Mouse (Mus musculus) neural tube, embryonic 14.5 days (tissue): ENCODE data around the gene Samd14. TPM values are rescaled to one million over a fixed set of nuclear protein-coding genes. Genes with fewer than 3 reads are reported as not detected.
"Not testable (repeated sequence)": the region's sequence is repeated elsewhere in the genome, so short reads cannot be mapped to it uniquely, and the experiment has no call there.

Source experiments
- ATAC-seq: fragments of 200-750 bp; cut with Nextera tagmentation; 2 replicates; pipeline ENCODE4 v1.8.0; 2017; ENCODE audit warnings: low read depth, mild to moderate bottlenecking, moderate TSS enrichment, moderate library complexity
- H3K27ac ChIP-seq: fragments of 300-500 bp; sonication (generic); 2 replicates; pipeline ENCODE4 v1.5.1; 2014; ENCODE audit warnings: low read depth, mild to moderate bottlenecking, control low read depth, low read length, moderate library complexity, mixed read lengths
- H3K27me3 ChIP-seq: fragments of 300-500 bp; sonication (generic); 2 replicates; pipeline ENCODE4 v1.6.1; 2014; ENCODE audit warnings: low read length; ENCODE audit not compliant: control insufficient read depth, insufficient read depth
- H3K36me3 ChIP-seq: fragments of 300-500 bp; sonication (generic); 2 replicates; pipeline ENCODE4 v1.6.1; 2014; ENCODE audit warnings: low read length, mixed read lengths; ENCODE audit not compliant: control insufficient read depth, insufficient read depth
- H3K4me1 ChIP-seq: fragments of 300-500 bp; sonication (generic); 2 replicates; pipeline ENCODE4 v1.6.1; 2014; ENCODE audit warnings: low read length; ENCODE audit not compliant: control insufficient read depth, insufficient read depth
- H3K4me2 ChIP-seq: fragments of 300-500 bp; sonication (generic); 2 replicates; pipeline ENCODE4 v1.6.1; 2014; ENCODE audit warnings: mild to moderate bottlenecking, low read depth, low read length, control low read depth
- H3K4me3 ChIP-seq: fragments of 300-500 bp; sonication (generic); 2 replicates; pipeline ENCODE4 v1.5.1; 2014; ENCODE audit warnings: low read depth, low read length, control low read depth, mixed read lengths
- H3K9ac ChIP-seq: fragments of 300-500 bp; sonication (generic); replicated peaks from 2 replicates; pipeline ENCODE4 v1.6.1; 2014; ENCODE audit warnings: low read depth, mild to moderate bottlenecking, control low read depth, low read length, mixed read lengths
- H3K9me3 ChIP-seq: fragments of 300-500 bp; sonication (generic); 2 replicates; pipeline ENCODE4 v1.6.1; 2016; ENCODE audit warnings: low read length; ENCODE audit not compliant: control insufficient read depth
- WGBS: fragments of 180-500 bp; shearing (Covaris S2); extraction: QIAGEN DNeasy Blood & Tissue Kit; methylation state at CpG from one replicate; pipeline ENCODE4 v1.1.7; 2014; 5-methylcytosine and 5-hydroxymethylcytosine counted together
- polyA plus RNA-seq: library from polyadenylated mRNA; unstranded; fragments of >200 nt; fragmentation: Nextera tagmentation; extraction: Ambion mirVana; gene quantifications from 2 replicates; pipeline ENCODE4 v1.2.1, GENCODE M21; 2014

Samd14 gene
- polyA plus RNA-seq, 1 experiment from 2014 or later: 131 TPM

- peaks cover 24% of the 10 kb centered on the region for H3K4me1 ChIP-seq
- H3K9me3 ChIP-seq: no peaks in the 10 kb centered on the region
- H3K27ac ChIP-seq: peak overlapping the region; percentile 10; the same call in 1 of the 2 replicates
- peaks cover 23% of the 10 kb centered on the region; the same call in 1 of the 2 replicates for H3K36me3 ChIP-seq
- H3K4me3 ChIP-seq: no peak overlapping the region
- H3K27me3 ChIP-seq: no peaks in the 10 kb centered on the region
- peak overlapping the region; percentile 53; the same call in 1 of the 2 replicates for H3K4me2 ChIP-seq
- H3K9ac ChIP-seq: no peak overlapping the region
- WGBS: 88% methylated on average over 3 of the region's 3 CpGs
- no peak for ATAC-seq
These were observed 2.3 kb upstream of the Samd14 start for GRCm38 (mm10) chr11:95007418-95007817.

GRCm38 (mm10) chr11:95008661-95009628 lies 734 bp upstream of the Samd14 start:
- peaks cover 34% of the 10 kb centered on the region for H3K4me1 ChIP-seq
- peak overlapping the region; percentile 97 for H3K27ac ChIP-seq
- H3K4me3 ChIP-seq: peak overlapping the region; percentile 92
- peaks cover 13% of the 10 kb centered on the region; the same call in 1 of the 2 replicates for H3K36me3 ChIP-seq
- 30% methylated on average over 15 of the region's 15 CpGs for WGBS
- ATAC-seq: peak; percentile 0
- no peaks in the 10 kb centered on the region for H3K27me3 ChIP-seq
- peak overlapping the region; percentile 99 for H3K9ac ChIP-seq
- peak overlapping the region; percentile 85 for H3K4me2 ChIP-seq
- H3K9me3 ChIP-seq: no peaks in the 10 kb centered on the region

- H3K9me3 ChIP-seq: no peaks in the 10 kb centered on the region
- under 1% methylated on average over 32 of the region's 40 CpGs for WGBS
- H3K4me2 ChIP-seq: peak overlapping the region; percentile 85
- peaks cover 15% of the 10 kb centered on the region; the same call in 1 of the 2 replicates for H3K36me3 ChIP-seq
- H3K9ac ChIP-seq: peak overlapping the region; percentile 99
- ATAC-seq: peak; percentile 49
- H3K4me1 ChIP-seq: peaks cover 38% of the 10 kb centered on the region
- H3K27me3 ChIP-seq: no peaks in the 10 kb centered on the region
- H3K27ac ChIP-seq: peak overlapping the region; percentile 97
- H3K4me3 ChIP-seq: peak overlapping the region; percentile 92
These were observed 561 bp downstream of the Samd14 start for GRCm38 (mm10) chr11:95010141-95010739.

- not testable (repeated sequence) for H3K27me3 ChIP-seq, H3K9me3 ChIP-seq, ATAC-seq
- peak overlapping the region; percentile 99 for H3K9ac ChIP-seq
- peaks cover 42% of the 10 kb centered on the region for H3K4me1 ChIP-seq
- H3K36me3 ChIP-seq: peaks cover 16% of the 10 kb centered on the region; the same call in 1 of the 2 replicates
- H3K4me3 ChIP-seq: peak overlapping the region; percentile 92
- 6% methylated on average over 3 of the region's 4 CpGs for WGBS
- peak overlapping the region; percentile 85 for H3K4me2 ChIP-seq
- peak overlapping the region; percentile 97; the same call in 1 of the 2 replicates for H3K27ac ChIP-seq
These were observed 1.2 kb downstream of the Samd14 start for GRCm38 (mm10) chr11:95010841-95011403.

- 48% methylated on average over 1 of the region's 1 CpGs for WGBS
These were observed 1.7 kb downstream of the Samd14 start for GRCm38 (mm10) chr11:95011416-95011815.

GRCm38 (mm10) chr11:95012075-95012474 lies 2.4 kb downstream of the Samd14 start:
- peak overlapping the region; percentile 11; the same call in 1 of the 2 replicates for H3K27ac ChIP-seq
- WGBS: 48% methylated on average over 3 of the region's 3 CpGs
- peaks cover 16% of the 10 kb centered on the region; the same call in 1 of the 2 replicates for H3K36me3 ChIP-seq
- H3K4me3 ChIP-seq: peak overlapping the region; percentile 92
- peak overlapping the region; percentile 99 for H3K9ac ChIP-seq
- H3K4me1 ChIP-seq: peaks cover 38% of the 10 kb centered on the region
- no peak for ATAC-seq
- no peaks in the 10 kb centered on the region for H3K9me3 ChIP-seq
- peak overlapping the region; percentile 85 for H3K4me2 ChIP-seq
- H3K27me3 ChIP-seq: no peaks in the 10 kb centered on the region

More at GRCm38 (mm10) chr11:95011416-95011815, 1.7 kb downstream of the Samd14 start:
- 0 out of 2 replicates have a peak overlapping the region, but pooled peaks have one; percentile 2 for H3K27ac ChIP-seq
- no peaks in the 10 kb centered on the region for H3K27me3 ChIP-seq
- H3K36me3 ChIP-seq: peaks cover 16% of the 10 kb centered on the region; the same call in 1 of the 2 replicates
- no peak for ATAC-seq
- H3K4me2 ChIP-seq: peak overlapping the region; percentile 85
- peaks cover 42% of the 10 kb centered on the region for H3K4me1 ChIP-seq
- peak overlapping the region; percentile 92 for H3K4me3 ChIP-seq
- peak overlapping the region; percentile 99 for H3K9ac ChIP-seq
- no peaks in the 10 kb centered on the region for H3K9me3 ChIP-seq

- 35% methylated on average over 3 of the region's 3 CpGs for WGBS
- peaks cover 16% of the 10 kb centered on the region; the same call in 1 of the 2 replicates for H3K36me3 ChIP-seq
- peaks cover 35% of the 10 kb centered on the region for H3K4me1 ChIP-seq
- H3K9ac ChIP-seq: peak overlapping the region; percentile 99; the same call in 1 of the 2 replicates
- peak overlapping the region; percentile 85 for H3K4me2 ChIP-seq
- no peak for ATAC-seq
- no peak overlapping the region for H3K27ac ChIP-seq
- no peaks in the 10 kb centered on the region for H3K9me3 ChIP-seq
- no peaks in the 10 kb centered on the region for H3K27me3 ChIP-seq
- peak overlapping the region; percentile 92 for H3K4me3 ChIP-seq
These were observed 2.8 kb downstream of the Samd14 start for GRCm38 (mm10) chr11:95012487-95012886.

GRCm38 (mm10) chr11:95015484-95015883 lies 5.8 kb downstream of the Samd14 start:
- Histone ChIP-seq H3K4me3 (no peak overlapping the region), H3K9ac (no peak overlapping the region), H3K27ac (no peak overlapping the region)

More at GRCm38 (mm10) chr11:95015484-95015883, 5.8 kb downstream of the Samd14 start:
- H3K4me1 ChIP-seq: peaks cover 26% of the 10 kb centered on the region
- peaks cover 34% of the 10 kb centered on the region; the same call in 1 of the 2 replicates for H3K36me3 ChIP-seq
- WGBS: 80% methylated on average over 3 of the region's 3 CpGs
- H3K4me2 ChIP-seq: no peak overlapping the region
- H3K9me3 ChIP-seq: no peaks in the 10 kb centered on the region
- ATAC-seq: no peak
- no peaks in the 10 kb centered on the region for H3K27me3 ChIP-seq
